Mouse (Mus musculus): ENCODE data around the gene Gm20890.
"Not testable (repeated sequence)": the region's sequence is repeated elsewhere in the genome, so short reads cannot be mapped to it uniquely, and the experiment has no call there.

Gene Gm20890

DNA sequence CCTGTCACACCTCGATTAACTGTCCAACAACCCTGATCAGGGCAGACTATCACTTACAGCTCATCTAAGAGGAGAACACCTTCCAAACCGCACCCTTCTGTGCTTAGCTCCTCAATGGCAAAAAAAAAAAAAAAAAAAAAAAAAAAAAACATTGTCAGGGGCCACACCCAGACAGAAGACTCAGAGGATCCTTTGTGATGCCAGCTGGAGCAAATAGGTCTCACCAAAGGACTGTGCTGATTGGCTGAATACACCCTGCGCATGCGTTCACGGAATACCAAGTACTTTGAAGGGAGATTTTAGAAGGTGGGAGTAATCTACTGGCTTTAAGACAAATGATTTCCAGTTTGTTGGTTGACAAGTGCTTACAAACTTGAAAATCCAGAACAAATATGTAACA, at the start of gene Gm20890:
Gene Gm20890, minus strand, starts transcription at position 101 of the 400 bp plus-strand sequence.
- DNase-seq: not testable (repeated sequence)

Data from kidney, adult 18-20 months (tissue).